Mouse (Mus musculus) monocyte, adult 5-6 weeks (primary cell): ENCODE data around the gene Myh9. TPM values are rescaled to one million over a fixed set of nuclear protein-coding genes. Genes with fewer than 3 reads are reported as not detected.

Experiments
- ATAC-seq: fragments of 153-309, 156-312 bp; replicated peaks from 2 replicates; pipeline ENCODE4 v1.8.0; 2017; ENCODE audit warnings: mild to moderate bottlenecking; ENCODE audit not compliant: low TSS enrichment, insufficient number of reproducible peaks, severe bottlenecking, poor library complexity, low FRiP score
- total RNA-seq: library from RNA; stranded (forward); fragments of 200-1000, 200-491, 200-594 nt; gene quantifications from 3 replicates; pipeline ENCODE4 v1.2.3, GENCODE M21; 2017

The Myh9 gene
- total RNA-seq, 1 experiment from 2014 or later: 908 TPM

GRCm38 (mm10) chr15:77818556-77819158 lies 23.3 kb downstream of the Myh9 start:
- ATAC-seq: no peak

GRCm38 (mm10) chr15:77817417-77817816 lies 24.6 kb downstream of the Myh9 start:
- peak; percentile 23; the same call in 1 of the 2 replicates for ATAC-seq

DNA sequence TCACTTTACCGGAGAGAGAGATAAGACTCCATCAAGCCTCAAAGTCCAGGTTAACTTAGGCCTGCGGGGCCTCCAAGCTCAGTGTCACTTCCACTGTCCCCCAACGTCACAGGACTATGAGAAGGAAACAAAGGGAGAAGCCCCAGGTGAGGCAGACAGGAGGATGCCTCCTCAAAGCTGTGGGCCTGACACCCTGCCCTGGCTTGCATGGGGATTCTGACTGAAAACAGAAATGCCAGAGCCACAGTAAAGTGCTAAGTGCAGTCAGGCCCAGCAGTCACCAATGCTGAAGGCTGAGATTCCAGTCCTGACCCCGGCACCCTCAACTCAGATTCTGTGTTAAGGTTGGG lies 25.4 kb downstream of the Myh9 start:
- no peak for ATAC-seq

- no peak for ATAC-seq
Measured at GRCm38 (mm10) chr15:77815867-77816600, 25.9 kb downstream of the Myh9 start.

DNA sequence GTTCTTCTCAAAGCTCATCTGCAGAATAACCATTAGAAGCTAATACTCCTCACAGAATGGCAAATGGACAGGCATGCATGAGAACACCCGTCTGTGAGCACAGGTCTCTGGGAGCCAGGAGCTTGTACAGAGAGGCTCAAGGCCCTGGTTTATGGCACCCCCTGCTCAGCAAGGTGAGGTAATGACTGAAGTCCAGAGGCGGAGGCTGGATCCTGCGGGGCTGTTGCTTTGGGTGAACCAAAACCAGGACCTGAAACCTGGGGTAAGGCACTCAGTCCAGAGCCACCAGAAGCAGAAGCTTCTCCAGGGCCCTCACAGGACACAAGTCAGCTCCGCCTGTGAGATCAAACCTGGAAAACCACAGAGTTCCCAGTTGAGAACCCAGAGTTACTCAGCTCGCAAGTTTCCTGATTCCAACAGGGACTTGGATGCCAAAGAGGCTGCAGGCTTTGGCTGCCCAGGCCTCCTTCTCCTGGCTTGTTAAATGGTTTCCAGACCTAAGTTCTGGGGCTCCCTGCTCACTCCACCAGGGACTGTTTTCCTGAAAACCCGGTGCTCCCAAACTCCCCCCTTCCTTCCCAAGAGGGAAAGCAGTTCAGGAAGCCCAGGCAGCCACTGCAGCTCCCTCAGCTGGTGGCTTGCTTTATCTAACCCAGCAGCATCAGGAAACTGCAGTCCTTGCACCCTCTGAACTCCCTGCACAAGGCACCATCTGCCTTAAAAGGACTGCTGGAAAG lies 28.2 kb downstream of the Myh9 start:
- ATAC-seq: no peak

GRCm38 (mm10) chr15:77812578-77812977 lies 29.4 kb downstream of the Myh9 start:
- no peak for ATAC-seq

DNA sequence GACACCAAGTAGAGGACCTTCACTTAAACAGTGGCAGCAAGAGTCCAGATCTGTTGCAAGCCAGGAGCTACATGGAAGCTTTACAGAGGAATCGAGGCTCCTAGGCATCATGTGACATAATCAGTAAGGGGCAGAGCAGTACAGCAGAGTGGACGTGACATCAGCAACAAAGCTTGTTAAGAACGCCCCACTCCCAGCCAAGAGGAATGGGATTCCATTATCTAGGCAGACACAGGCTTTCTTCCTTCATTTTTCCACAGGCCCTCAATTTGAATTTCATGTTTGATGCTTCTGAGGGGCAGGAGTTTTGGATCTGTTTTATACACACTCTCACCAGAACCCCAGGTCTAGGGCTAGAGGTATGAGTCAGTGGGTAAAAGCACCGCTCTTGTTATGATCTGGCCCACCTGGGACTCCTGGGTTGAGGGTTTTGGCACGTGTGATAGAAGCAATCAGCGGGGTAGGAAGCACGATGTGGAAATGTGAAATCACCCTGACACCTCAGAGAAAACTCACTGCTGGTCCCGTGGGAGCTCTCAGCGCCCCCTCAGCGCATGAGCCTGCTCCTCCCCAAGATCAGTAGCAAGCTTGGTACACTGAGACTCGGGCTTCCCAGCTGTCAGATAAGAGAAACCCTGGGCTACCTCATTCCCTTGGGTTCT lies 30.7 kb downstream of the Myh9 start:
- ATAC-seq: no peak

DNA sequence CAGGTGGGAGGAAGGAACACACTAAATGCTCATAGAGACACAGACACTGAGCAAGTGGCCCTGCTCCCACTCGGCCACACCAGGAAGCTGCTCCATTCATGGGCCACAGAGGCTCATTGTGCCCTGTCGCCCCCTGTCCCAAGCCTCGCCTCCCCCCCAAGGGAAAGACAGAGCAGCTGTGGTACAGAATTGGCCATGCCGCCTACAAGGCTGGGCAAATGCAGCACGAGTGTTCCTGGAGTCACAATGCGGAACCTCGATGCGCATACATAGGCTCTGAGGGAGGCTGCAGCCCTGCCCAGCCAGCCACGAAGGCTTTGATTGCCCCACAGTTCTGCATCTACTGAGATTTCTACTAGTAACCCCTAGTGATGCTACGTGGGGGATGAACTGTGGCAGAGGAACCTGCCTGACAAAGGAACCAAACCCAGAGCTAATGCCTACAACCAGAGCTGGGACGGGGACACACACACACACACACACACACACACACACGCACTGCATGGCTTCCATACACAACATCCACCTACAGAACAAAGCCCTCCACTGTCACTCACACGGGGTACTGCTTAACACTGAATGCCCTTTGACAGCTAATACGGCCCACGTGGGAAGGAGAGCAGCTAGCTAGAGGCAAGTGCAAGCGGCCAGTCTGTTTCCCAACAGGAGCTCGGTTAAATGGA lies 31.4 kb downstream of the Myh9 start:
- no peak for ATAC-seq

GRCm38 (mm10) chr15:77809434-77809833 lies 32.5 kb downstream of the Myh9 start:
- no peak for ATAC-seq

- ATAC-seq: no peak
Measured at GRCm38 (mm10) chr15:77807264-77807585, 34.8 kb downstream of the Myh9 start.

- no peak for ATAC-seq
Measured at GRCm38 (mm10) chr15:77806565-77807263, 35.3 kb downstream of the Myh9 start.

DNA sequence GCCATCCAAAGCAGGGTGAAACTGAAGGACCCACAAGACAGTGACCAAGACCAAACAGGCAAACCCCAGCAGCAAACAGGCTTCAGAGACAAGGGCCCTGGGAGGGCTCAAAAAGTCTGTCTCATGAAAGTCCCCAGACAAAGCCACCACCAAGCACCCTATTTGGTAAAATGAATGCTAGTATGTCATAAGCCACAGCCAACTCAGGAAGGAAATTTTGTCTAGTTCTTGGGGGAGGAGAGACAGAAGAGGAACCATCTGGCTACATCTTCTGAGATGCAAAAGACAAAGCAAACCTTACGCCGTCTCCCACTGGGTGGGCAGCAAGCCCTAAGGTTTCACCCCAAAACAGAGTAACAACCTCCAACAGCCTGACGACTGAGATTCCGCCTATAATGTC lies 36.3 kb downstream of the Myh9 start:
- no peak; the same call in 1 of the 2 replicates for ATAC-seq

- ATAC-seq: no peak
Measured at GRCm38 (mm10) chr15:77804949-77805348, 37.0 kb downstream of the Myh9 start.

DNA sequence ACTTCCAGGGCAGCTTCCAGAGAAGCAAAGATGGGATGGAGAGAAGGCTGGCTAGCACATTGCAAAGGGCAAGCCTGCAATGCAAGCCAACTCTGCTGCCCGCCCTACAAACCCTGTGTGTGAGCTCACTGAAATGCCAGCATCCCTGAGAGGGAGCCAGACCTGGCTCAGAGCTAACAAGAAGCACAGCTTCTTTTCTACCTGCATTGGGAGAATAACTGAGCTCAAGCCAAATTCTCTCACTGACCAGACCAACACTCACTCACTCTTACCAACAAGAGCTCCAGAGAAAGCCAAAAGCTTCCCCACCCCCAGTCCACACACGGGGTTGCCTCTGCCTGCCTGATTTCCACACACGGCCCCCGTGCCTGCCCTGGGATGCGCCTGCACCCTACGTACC lies 37.5 kb downstream of the Myh9 start:
- ATAC-seq: no peak

DNA sequence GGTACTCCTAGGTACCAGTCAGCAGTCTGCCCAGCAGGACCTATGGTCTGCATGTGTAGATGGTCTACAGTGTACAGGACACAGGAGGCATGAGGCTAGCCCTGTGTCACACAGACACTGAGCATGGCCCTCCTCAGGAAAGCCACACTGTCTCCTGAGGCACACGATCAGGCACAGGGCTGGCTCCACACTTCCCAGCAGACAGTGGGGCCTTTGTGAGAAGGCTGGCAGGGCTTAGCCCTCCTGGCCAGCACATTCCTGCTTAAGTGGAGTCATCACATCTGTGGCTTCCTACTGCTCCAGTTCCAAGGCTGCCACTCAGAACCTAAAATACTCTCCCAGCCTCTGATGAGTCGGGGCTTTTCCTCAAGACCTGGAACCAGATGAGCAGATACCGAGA lies 38.2 kb downstream of the Myh9 start:
- no peak for ATAC-seq

DNA sequence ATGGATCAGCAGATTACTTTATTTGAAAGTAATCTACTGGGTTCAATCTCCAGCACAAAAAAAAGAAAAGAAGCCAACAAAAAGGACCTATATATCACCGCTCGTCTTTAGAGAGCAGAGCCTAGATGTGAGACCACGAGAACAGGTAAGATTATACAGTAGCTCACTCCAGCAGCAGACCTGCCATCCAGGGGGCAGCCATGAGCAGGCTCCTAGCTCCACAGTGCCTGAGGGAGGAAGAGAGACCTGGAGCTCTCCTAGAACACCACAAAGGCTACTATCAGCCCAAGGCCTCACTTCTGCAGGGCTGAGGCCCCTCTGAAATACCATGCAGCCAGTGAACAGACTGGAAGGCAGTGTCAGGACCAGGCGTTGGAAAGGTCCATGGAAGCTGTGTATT lies 39.0 kb downstream of the Myh9 start:
- no peak for ATAC-seq

GRCm38 (mm10) chr15:77801188-77801587 lies 40.8 kb downstream of the Myh9 start:
- ATAC-seq: no peak

GRCm38 (mm10) chr15:77800511-77800910 lies 41.5 kb downstream of the Myh9 start:
- peak; percentile 91 for ATAC-seq
